Mouse (Mus musculus) myocyte (in vitro differentiated cells): ENCODE results near the gene Pecam1.

ENCODE experiments used
- E2F4 ChIP-seq: IDR thresholded peaks from one replicate; pipeline ENCODE4 v1.6.1; 2011; ENCODE audit warnings: mild to moderate bottlenecking, control low read depth, moderate library complexity; ENCODE audit not compliant: insufficient read depth
- MAX ChIP-seq: IDR thresholded peaks from one replicate; pipeline ENCODE4 v1.6.1; 2011; ENCODE audit warnings: low read depth, mild to moderate bottlenecking, control low read depth
- POLR2A ChIP-seq: IDR thresholded peaks from one replicate; pipeline ENCODE4 v1.6.1; 2011; ENCODE audit warnings: low read depth, mild to moderate bottlenecking, control low read depth, moderate library complexity; ENCODE audit not compliant: insufficient read length
- REST ChIP-seq: IDR thresholded peaks from one replicate; pipeline ENCODE4 v1.6.1; 2011; ENCODE audit warnings: mild to moderate bottlenecking, control low read depth, moderate library complexity; ENCODE audit not compliant: insufficient read depth, insufficient read length

- TF ChIP-seq MAX (no peak), REST (no peak), POLR2A (no peak), E2F4 (no peak)
Observed at GRCm38 (mm10) chr11:106687293-106687692, 63.1 kb downstream of the Pecam1 start.
